Mouse (Mus musculus): ENCODE measurements around the gene Tspan5. TPM values are rescaled to one million over a fixed set of nuclear protein-coding genes. Genes with fewer than 3 reads are reported as not detected.

Tspan5 gene
- total RNA-seq, 1 experiment = 12.7 TPM

- Histone ChIP-seq H3K9ac (ENCODE audit: insufficient read depth, low read depth, low read length, poor library complexity, severe bottlenecking) (no peak overlapping the region), H3K4me1 (ENCODE audit: control insufficient read depth in 2 of 2, insufficient read depth in 2 of 2, low read length in 2 of 2, poor library complexity in 1 of 2) (peaks cover 0 to 4% of the 10 kb centered on the region in 2 experiments; a peak in 3 of 4 replicates), H3K27ac (ENCODE audit: insufficient read depth, low read depth, low read length, poor library complexity, severe bottlenecking) (no peak overlapping the region), H3K9me3 (ENCODE audit: control insufficient read depth, insufficient read depth, low read depth, low read length) (no peaks in the 10 kb centered on the region), H3K4me3 (ENCODE audit: insufficient read depth in 1 of 2, low read depth in 1 of 2, low read length in 2 of 2, poor library complexity in 1 of 2, severe bottlenecking in 1 of 2) (no peak overlapping the region), H3K36me3 (ENCODE audit: control insufficient read depth, insufficient read depth, low read length, poor library complexity, severe bottlenecking) (no peaks in the 10 kb centered on the region)
- in situ Hi-C loops (cut with MboI; ENCODE audit: low sequenced_read_pairs in 2 of 2, unreplicated experiment in 2 of 2) = no loop called here
- DNase-seq (ENCODE audit: low read depth, low spot score) = no peak
- TF ChIP-seq MAFK (IDR thresholded peaks at IDR 0.05; ENCODE audit: insufficient read depth, low read depth, low read length) (no peak), HCFC1 (IDR thresholded peaks at IDR 0.05; ENCODE audit: borderline replicate concordance, insufficient read depth, low read length) (no peak), ZC3H11A (IDR thresholded peaks at IDR 0.05; ENCODE audit: borderline replicate concordance, low read depth, low read length) (no peak), ZNF384 (IDR thresholded peaks at IDR 0.05; ENCODE audit: low read depth, low read length) (no peak), CHD2 (IDR thresholded peaks at IDR 0.05; ENCODE audit: low read depth, low read length) (no peak)
Observed at GRCm38 (mm10) chr3:138740291-138740690, 1.7 kb upstream of the Tspan5 start.

- no peak for DNase-seq (ENCODE audit: low read depth, low spot score)
- peaks cover 0 to 4% of the 10 kb centered on the region in 2 experiments; a peak in 3 of 4 replicates for H3K4me1 ChIP-seq (ENCODE audit: control insufficient read depth in 2 of 2, insufficient read depth in 2 of 2, low read length in 2 of 2, poor library complexity in 1 of 2)
- in situ Hi-C loops (cut with MboI; ENCODE audit: low sequenced_read_pairs in 2 of 2, unreplicated experiment in 2 of 2) = no loop called here
- 0 out of 4 replicates have a peak overlapping the region, but pooled peaks of 1 of the 2 experiments have one; percentile 92 for H3K4me3 ChIP-seq (ENCODE audit: insufficient read depth in 1 of 2, low read depth in 1 of 2, low read length in 2 of 2, poor library complexity in 1 of 2, severe bottlenecking in 1 of 2)
- H3K9me3 ChIP-seq (ENCODE audit: control insufficient read depth, insufficient read depth, low read depth, low read length) = no peaks in the 10 kb centered on the region
- H3K9ac ChIP-seq (ENCODE audit: insufficient read depth, low read depth, low read length, poor library complexity, severe bottlenecking) = peak overlapping the region; percentile 86; the same call in 1 of the 2 replicates
- no peak for TF ChIP-seq ZC3H11A (IDR thresholded peaks at IDR 0.05; ENCODE audit: borderline replicate concordance, low read depth, low read length)
- TF ChIP-seq HCFC1 (IDR thresholded peaks at IDR 0.05; ENCODE audit: borderline replicate concordance, insufficient read depth, low read length) = no peak
- TF ChIP-seq CHD2 (IDR thresholded peaks at IDR 0.05; ENCODE audit: low read depth, low read length) = no peak
- no peak for TF ChIP-seq ZNF384 (IDR thresholded peaks at IDR 0.05; ENCODE audit: low read depth, low read length)
- TF ChIP-seq MAFK (IDR thresholded peaks at IDR 0.05; ENCODE audit: insufficient read depth, low read depth, low read length) = no peak
- H3K27ac ChIP-seq (ENCODE audit: insufficient read depth, low read depth, low read length, poor library complexity, severe bottlenecking) = no peak overlapping the region
- no peaks in the 10 kb centered on the region for H3K36me3 ChIP-seq (ENCODE audit: control insufficient read depth, insufficient read depth, low read length, poor library complexity, severe bottlenecking)
Observed at GRCm38 (mm10) chr3:138740843-138741540, 1.0 kb upstream of the Tspan5 start.

- DNase-seq (ENCODE audit: low read depth, low spot score) = no peak
- Histone ChIP-seq H3K9ac (ENCODE audit: insufficient read depth, low read depth, low read length, poor library complexity, severe bottlenecking) (peak overlapping the region; percentile 86), H3K4me1 (ENCODE audit: control insufficient read depth in 2 of 2, insufficient read depth in 2 of 2, low read length in 2 of 2, poor library complexity in 1 of 2) (peaks cover 0 to 4% of the 10 kb centered on the region in 2 experiments; a peak in 3 of 4 replicates), H3K4me3 (ENCODE audit: insufficient read depth in 1 of 2, low read depth in 1 of 2, low read length in 2 of 2, poor library complexity in 1 of 2, severe bottlenecking in 1 of 2) (peak overlapping the region; percentile 83 to 92), H3K27ac (ENCODE audit: insufficient read depth, low read depth, low read length, poor library complexity, severe bottlenecking) (no peak overlapping the region), H3K9me3 (ENCODE audit: control insufficient read depth, insufficient read depth, low read depth, low read length) (no peaks in the 10 kb centered on the region), H3K36me3 (ENCODE audit: control insufficient read depth, insufficient read depth, low read length, poor library complexity, severe bottlenecking) (no peaks in the 10 kb centered on the region)
- in situ Hi-C loops (cut with MboI; ENCODE audit: low sequenced_read_pairs in 2 of 2, unreplicated experiment in 2 of 2) = no loop called here
- no peak for TF ChIP-seq MAFK (IDR thresholded peaks at IDR 0.05; ENCODE audit: insufficient read depth, low read depth, low read length)
- no peak for TF ChIP-seq CHD2 (IDR thresholded peaks at IDR 0.05; ENCODE audit: low read depth, low read length)
- TF ChIP-seq ZC3H11A (IDR thresholded peaks at IDR 0.05; ENCODE audit: borderline replicate concordance, low read depth, low read length) = no peak
- no peak for TF ChIP-seq HCFC1 (IDR thresholded peaks at IDR 0.05; ENCODE audit: borderline replicate concordance, insufficient read depth, low read length)
- TF ChIP-seq ZNF384 (IDR thresholded peaks at IDR 0.05; ENCODE audit: low read depth, low read length) = no peak
Observed at GRCm38 (mm10) chr3:138742566-138742930, 553 bp downstream of the Tspan5 start.

- DNase-seq (ENCODE audit: low read depth, low spot score) = peak; percentile 59
- no peak overlapping the region for H3K27ac ChIP-seq (ENCODE audit: insufficient read depth, low read depth, low read length, poor library complexity, severe bottlenecking)
- peak overlapping the region; percentile 86 for H3K9ac ChIP-seq (ENCODE audit: insufficient read depth, low read depth, low read length, poor library complexity, severe bottlenecking)
- peaks cover 0 to 4% of the 10 kb centered on the region in 2 experiments; a peak in 3 of 4 replicates for H3K4me1 ChIP-seq (ENCODE audit: control insufficient read depth in 2 of 2, insufficient read depth in 2 of 2, low read length in 2 of 2, poor library complexity in 1 of 2)
- H3K36me3 ChIP-seq (ENCODE audit: control insufficient read depth, insufficient read depth, low read length, poor library complexity, severe bottlenecking) = no peaks in the 10 kb centered on the region
- TF ChIP-seq MAFK (IDR thresholded peaks at IDR 0.05; ENCODE audit: insufficient read depth, low read depth, low read length) (no peak), ZC3H11A (IDR thresholded peaks at IDR 0.05; ENCODE audit: borderline replicate concordance, low read depth, low read length) (no peak), HCFC1 (IDR thresholded peaks at IDR 0.05; ENCODE audit: borderline replicate concordance, insufficient read depth, low read length) (no peak), ZNF384 (IDR thresholded peaks at IDR 0.05; ENCODE audit: low read depth, low read length) (no peak), CHD2 (IDR thresholded peaks at IDR 0.05; ENCODE audit: low read depth, low read length) (0 out of 2 replicates have a peak, but pooled peaks have one; percentile 17)
- no peaks in the 10 kb centered on the region for H3K9me3 ChIP-seq (ENCODE audit: control insufficient read depth, insufficient read depth, low read depth, low read length)
- in situ Hi-C loops (cut with MboI; ENCODE audit: low sequenced_read_pairs in 2 of 2, unreplicated experiment in 2 of 2) = no loop called here
- peak overlapping the region; percentile 83 to 92 for H3K4me3 ChIP-seq (ENCODE audit: insufficient read depth in 1 of 2, low read depth in 1 of 2, low read length in 2 of 2, poor library complexity in 1 of 2, severe bottlenecking in 1 of 2)
Observed at GRCm38 (mm10) chr3:138743061-138743671, 1.2 kb downstream of the Tspan5 start.
